Mouse (Mus musculus): ENCODE data around the gene Smad6. TPM values are rescaled to one million over a fixed set of nuclear protein-coding genes. Genes with fewer than 3 reads are reported as not detected.

Gene Smad6
- polyA plus RNA-seq, 2 experiments from 2014 or later, result 0.11 TPM; not detected in 1

DNA sequence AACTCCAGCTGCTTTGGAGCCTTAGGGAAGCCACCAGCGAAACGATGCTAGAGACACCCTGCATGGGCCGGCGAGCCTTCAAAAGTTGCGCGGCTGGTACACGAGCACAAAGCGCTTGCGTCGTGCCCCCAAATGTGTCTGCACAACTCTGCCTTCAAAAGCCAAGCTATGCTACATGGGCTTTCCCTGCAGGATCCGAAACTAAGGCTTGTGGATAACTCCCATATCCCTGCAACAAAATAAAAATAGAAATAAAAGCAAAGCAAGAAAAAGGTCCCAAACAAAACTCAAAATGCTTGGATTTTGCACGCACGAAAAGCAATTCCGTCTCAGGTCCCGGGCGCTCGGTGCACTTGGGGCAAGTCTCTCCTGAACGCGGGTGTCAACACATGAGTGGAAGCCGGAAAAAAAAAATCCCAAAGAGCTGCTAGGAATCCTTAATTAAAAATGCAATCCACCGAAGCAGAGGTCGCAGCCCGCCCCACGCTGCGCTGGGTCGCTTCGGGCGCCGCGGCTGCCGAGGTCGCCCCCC is 474 bp downstream of the Smad6 start:
- no peak for ATAC-seq

- ATAC-seq, result no peak
These were observed 1.1 kb downstream of the Smad6 start for GRCm38 (mm10) chr9:64020606-64021318.

DNA sequence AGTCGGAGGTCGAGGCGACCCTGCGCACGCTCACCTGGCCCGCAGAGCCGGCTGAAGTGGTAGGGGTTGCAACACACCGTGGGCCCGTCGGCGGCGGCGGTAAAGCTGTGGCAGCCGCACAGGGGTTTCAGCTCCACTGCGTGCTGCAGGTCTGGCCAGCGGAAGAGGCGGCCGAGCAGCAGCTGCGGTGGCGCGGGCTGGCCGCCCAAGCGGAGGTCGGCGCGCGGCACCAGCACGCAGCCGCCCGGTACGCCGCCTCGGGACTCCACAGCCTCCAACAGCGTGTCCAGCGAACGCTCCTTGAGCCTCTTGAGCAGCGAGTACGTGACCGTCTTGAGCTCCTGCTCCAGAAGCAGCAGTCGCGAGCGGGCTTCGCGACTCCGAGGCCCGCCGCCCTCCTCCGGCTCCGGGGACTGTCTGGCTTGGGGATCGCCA is 1.7 kb downstream of the Smad6 start:
- no peak for ATAC-seq

GRCm38 (mm10) chr9:64019036-64019886 is 2.6 kb downstream of the Smad6 start:
- no peak for ATAC-seq

- ATAC-seq, result no peak
These were observed 3.7 kb downstream of the Smad6 start for GRCm38 (mm10) chr9:64017861-64018793.

- ATAC-seq, result no peak
These were observed 5.0 kb downstream of the Smad6 start for GRCm38 (mm10) chr9:64016648-64017400.

DNA sequence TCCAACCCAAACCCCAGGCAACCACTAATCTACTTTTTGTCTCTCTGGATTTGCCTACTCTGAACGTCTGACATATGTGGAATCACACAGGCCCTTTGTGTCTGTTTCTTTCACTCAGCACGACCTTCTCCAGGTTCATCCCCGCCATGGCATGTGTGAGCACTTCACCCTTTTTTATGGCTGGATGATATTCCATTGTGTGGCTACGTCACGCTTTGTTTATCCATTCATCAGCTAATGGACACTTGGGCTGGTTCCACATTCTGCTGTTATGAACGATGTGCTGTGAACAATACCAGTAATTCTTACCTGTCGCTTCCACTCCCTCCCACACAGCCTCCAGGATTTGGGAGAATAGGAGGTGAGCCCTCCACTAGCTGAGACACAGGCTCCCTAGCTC is 5.8 kb downstream of the Smad6 start:
- ATAC-seq, result no peak

DNA sequence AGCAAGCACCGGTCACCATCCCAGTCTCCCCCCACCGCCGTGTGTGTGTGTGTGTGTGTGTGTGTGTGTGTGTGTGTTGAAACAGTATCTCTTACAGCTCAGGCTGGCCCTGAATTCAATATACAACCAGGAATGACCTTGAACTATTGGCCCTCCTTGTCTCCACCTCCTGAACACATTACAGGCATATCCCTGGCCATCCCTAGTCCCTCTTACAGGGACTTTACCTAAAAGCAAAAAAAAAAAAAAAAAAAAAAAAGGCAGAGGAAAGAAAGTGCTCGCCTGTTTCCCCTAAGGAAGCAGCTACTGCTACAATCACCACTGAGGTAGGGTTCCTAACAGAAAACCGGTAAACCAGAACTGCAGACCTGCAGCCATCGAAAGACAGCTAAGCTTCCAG is 7.1 kb downstream of the Smad6 start:
- ATAC-seq, result no peak

DNA sequence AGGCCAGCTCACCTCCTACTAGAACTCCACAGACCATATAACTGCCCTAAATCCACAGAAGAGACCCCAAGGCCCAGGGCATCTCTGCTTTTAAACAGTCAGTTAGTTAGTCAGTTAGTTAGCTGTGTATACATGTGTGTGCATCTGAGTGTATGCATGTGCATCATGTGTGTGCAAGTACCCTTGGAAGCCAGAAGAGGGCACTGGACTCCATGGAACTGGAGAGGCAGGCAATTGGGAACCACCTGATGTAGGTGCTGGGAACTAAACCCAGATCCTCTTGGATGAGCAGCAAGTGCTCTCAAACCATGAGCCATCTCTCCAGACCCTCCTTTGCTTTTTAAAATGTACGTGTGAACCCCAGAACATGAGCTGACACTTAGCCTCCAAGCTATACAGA is 10.5 kb downstream of the Smad6 start:
- no peak for ATAC-seq

- no peak for ATAC-seq
These were observed 18.9 kb downstream of the Smad6 start for GRCm38 (mm10) chr9:64002981-64003380.

- no peak for ATAC-seq
These were observed 20.8 kb downstream of the Smad6 start for GRCm38 (mm10) chr9:64001081-64001480.

GRCm38 (mm10) chr9:64000085-64000484 is 21.8 kb downstream of the Smad6 start:
- ATAC-seq, result no peak

- ATAC-seq, result no peak
These were observed 22.7 kb downstream of the Smad6 start for GRCm38 (mm10) chr9:63999194-63999593.

- no peak for ATAC-seq
These were observed 23.8 kb downstream of the Smad6 start for GRCm38 (mm10) chr9:63998026-63998425.

DNA sequence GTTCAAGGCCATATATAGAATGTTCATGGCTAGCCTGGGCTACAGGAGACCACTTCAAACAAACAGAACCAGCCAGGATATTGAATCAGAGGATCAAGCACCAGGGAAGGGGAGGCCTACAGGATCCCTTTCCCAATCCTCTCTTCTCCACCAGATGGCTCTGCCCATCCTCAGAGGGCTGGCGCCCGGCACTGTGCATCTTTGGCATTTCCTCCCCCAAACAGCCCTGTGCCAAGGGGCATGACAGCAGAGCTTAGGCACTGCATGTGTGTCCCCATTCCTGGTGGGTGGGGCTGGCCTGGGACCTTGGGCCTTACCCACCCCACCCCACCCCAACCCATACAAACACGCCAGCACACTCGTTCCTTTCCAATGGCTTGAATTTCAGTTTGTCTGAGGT is 24.4 kb downstream of the Smad6 start:
- no peak for ATAC-seq

DNA sequence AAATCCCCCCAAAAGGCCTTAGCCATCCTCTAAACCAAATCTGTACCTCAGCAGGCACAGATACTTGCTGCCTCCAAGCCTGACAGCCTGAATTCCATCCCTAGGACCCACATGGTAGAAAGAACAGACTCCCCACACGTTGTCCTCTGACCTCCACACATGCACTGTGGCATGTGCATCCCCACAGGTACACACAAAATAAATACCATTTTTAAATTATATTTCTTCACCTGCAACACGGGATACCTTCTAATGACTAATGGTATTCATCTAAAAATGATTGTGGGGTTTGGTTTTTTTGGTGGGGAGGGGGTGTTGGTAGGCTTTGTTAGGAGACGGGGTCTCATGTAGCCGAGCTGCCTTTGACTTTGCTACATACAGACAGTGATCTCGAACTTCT is 28.6 kb downstream of the Smad6 start:
- ATAC-seq, result no peak

DNA sequence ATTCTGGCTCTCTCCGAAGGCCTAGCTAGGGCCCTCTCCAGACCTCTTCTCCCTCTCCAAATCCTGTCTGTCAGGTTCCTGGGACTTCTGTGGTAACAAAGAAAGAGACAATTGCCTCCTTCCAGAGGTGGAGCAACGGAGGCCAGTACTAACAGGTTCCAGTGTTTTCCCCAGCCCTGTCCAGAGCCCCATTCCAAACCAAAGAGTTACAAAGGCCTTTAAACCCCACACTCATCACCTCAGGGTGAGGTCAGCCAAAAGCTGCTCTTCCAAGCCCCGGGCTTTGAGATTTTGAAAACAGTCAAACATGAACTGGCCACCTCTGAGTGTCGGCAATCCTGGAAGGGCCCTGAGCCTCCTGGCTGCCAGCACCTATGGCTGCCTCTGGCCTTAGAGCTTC is 29.1 kb downstream of the Smad6 start:
- no peak for ATAC-seq

DNA sequence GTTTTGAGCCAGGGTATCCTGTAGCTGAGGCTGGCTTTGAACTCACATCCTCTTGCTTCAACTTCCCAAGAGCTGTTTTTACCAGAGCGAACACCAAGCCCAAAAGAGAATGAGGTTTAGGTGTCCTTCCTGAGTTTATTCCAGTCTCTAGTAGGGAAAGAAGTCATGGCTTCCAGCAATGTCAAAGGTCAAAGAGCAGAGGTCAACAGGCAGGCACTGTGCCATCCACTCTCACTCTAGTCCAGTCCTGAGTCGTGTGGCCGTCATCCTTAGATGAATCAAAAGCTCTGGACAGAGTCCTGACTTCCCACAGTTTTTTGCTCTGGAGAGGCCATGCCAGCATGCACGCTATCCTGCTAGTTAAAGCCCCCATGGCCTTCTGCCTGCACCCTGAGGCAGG is 30.7 kb downstream of the Smad6 start:
- no peak for ATAC-seq

DNA sequence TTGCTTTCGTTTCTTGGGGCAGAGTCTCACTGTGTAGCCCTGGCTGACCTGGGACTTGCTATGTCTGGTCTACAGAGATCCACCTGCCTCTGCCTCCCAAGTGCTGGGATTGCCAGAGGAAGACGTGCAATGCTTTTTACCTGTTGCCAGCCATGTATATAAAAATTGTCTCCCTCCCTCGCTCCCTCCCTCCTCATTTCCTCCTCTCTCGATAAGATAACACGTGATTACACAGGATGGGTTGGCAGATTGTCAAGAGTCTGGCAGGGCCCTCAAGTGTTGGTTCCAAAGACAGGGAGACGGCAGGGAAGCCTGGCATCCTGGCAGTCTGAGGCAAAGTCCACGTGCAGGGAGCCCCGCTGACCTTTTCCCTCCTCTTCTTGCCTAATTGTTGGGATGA is 32.2 kb downstream of the Smad6 start:
- no peak for ATAC-seq

DNA sequence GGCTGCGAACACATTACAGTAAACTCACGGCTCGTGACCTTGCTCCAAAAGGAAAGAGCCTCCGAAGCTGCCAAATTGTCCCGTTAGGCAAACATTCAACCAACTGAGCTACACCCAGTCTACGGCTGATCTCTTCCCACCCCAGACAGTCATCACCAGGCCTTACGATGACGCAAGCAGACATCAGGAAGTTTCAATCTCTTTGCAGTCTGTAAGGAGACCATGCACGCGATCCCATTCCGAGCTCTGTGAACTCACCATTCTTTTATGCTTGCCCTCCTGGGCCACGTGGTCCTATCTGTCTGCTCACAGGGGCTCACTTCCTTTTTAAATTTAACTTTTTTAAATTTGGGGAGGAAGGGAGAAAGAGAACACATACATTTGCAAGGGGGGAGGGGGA is 32.6 kb downstream of the Smad6 start:
- no peak for ATAC-seq

GRCm38 (mm10) chr9:63985125-63985524 is 36.7 kb downstream of the Smad6 start:
- ATAC-seq, result no peak

All from CD4-positive, CD25-positive, alpha-beta regulatory T cell, adult 4 months (primary cell).